Mouse (Mus musculus): Measurements from ENCODE around the gene Cnot6. TPM values are rescaled to one million over a fixed set of nuclear protein-coding genes. Genes with fewer than 3 reads are reported as not detected.

Cnot6 gene
- polyA plus RNA-seq, 1 experiment from 2014 or later: 30.1 TPM

GRCm38 (mm10) chr11:49699079-49699478, 13.4 kb downstream of the Cnot6 start:
- ATAC-seq: no peak
- no peaks in the 10 kb centered on the region for H3K4me1 ChIP-seq (ENCODE audit: control insufficient read depth, insufficient read depth, low read depth, low read length)
- peaks cover 13% of the 10 kb centered on the region for H3K36me3 ChIP-seq (ENCODE audit: control insufficient read depth, insufficient read depth, low read length)
- H3K4me3 ChIP-seq (ENCODE audit: low read length): no peak overlapping the region
- no peak overlapping the region for H3K4me2 ChIP-seq (ENCODE audit: low read length)
- 93% methylated on average over 1 of the region's 1 CpGs for WGBS
- no peaks in the 10 kb centered on the region for H3K27me3 ChIP-seq (replicated peaks; ENCODE audit: control insufficient read depth, insufficient read depth, low read length)
- no peaks in the 10 kb centered on the region for H3K9me3 ChIP-seq (ENCODE audit: control insufficient read depth, low read length)
- no peak overlapping the region for H3K27ac ChIP-seq (ENCODE audit: low read depth, low read length)
- no peak overlapping the region for H3K9ac ChIP-seq (ENCODE audit: low read depth, low read length)

- Histone ChIP-seq H3K4me2 (ENCODE audit: low read length) (no peak overlapping the region), H3K9ac (ENCODE audit: low read depth, low read length) (no peak overlapping the region), H3K9me3 (ENCODE audit: control insufficient read depth, low read length) (no peaks in the 10 kb centered on the region), H3K4me3 (ENCODE audit: low read length) (no peak overlapping the region), H3K4me1 (ENCODE audit: control insufficient read depth, insufficient read depth, low read depth, low read length) (no peaks in the 10 kb centered on the region), H3K27me3 (replicated peaks; ENCODE audit: control insufficient read depth, insufficient read depth, low read length) (no peaks in the 10 kb centered on the region), H3K36me3 (ENCODE audit: control insufficient read depth, insufficient read depth, low read length) (peaks cover 13% of the 10 kb centered on the region), H3K27ac (ENCODE audit: low read depth, low read length) (no peak overlapping the region)
- WGBS: 97% methylated on average over 5 of the region's 5 CpGs
- ATAC-seq: no peak
Measured at GRCm38 (mm10) chr11:49697779-49698178, 14.7 kb downstream of the Cnot6 start.

GRCm38 (mm10) chr11:49696472-49696871, 16.1 kb downstream of the Cnot6 start:
- H3K36me3 ChIP-seq (ENCODE audit: control insufficient read depth, insufficient read depth, low read length): peaks cover 6% of the 10 kb centered on the region
- no peak overlapping the region for H3K4me2 ChIP-seq (ENCODE audit: low read length)
- H3K4me1 ChIP-seq (ENCODE audit: control insufficient read depth, insufficient read depth, low read depth, low read length): no peaks in the 10 kb centered on the region
- H3K4me3 ChIP-seq (ENCODE audit: low read length): no peak overlapping the region
- no peaks in the 10 kb centered on the region for H3K9me3 ChIP-seq (ENCODE audit: control insufficient read depth, low read length)
- no peak overlapping the region for H3K9ac ChIP-seq (ENCODE audit: low read depth, low read length)
- H3K27me3 ChIP-seq (replicated peaks; ENCODE audit: control insufficient read depth, insufficient read depth, low read length): no peaks in the 10 kb centered on the region
- H3K27ac ChIP-seq (ENCODE audit: low read depth, low read length): no peak overlapping the region
- 98% methylated on average over 2 of the region's 2 CpGs for WGBS
- ATAC-seq: no peak

- Histone ChIP-seq H3K4me2 (ENCODE audit: low read length) (no peak overlapping the region), H3K4me3 (ENCODE audit: low read length) (no peak overlapping the region), H3K27ac (ENCODE audit: low read depth, low read length) (no peak overlapping the region), H3K9ac (ENCODE audit: low read depth, low read length) (no peak overlapping the region), H3K27me3 (replicated peaks; ENCODE audit: control insufficient read depth, insufficient read depth, low read length) (no peaks in the 10 kb centered on the region), H3K36me3 (ENCODE audit: control insufficient read depth, insufficient read depth, low read length) (0 out of 2 replicates have a peak, but pooled peaks cover 3% of the 10 kb centered on the region), H3K4me1 (ENCODE audit: control insufficient read depth, insufficient read depth, low read depth, low read length) (no peaks in the 10 kb centered on the region), H3K9me3 (ENCODE audit: control insufficient read depth, low read length) (no peaks in the 10 kb centered on the region)
- no peak for ATAC-seq
- 94% methylated on average over 2 of the region's 2 CpGs for WGBS
Measured at GRCm38 (mm10) chr11:49695695-49696094, 16.8 kb downstream of the Cnot6 start.

GRCm38 (mm10) chr11:49695013-49695412, 17.5 kb downstream of the Cnot6 start:
- ATAC-seq: no peak
- Histone ChIP-seq H3K4me3 (ENCODE audit: low read length) (no peak overlapping the region), H3K4me1 (ENCODE audit: control insufficient read depth, insufficient read depth, low read depth, low read length) (0 out of 2 replicates have a peak, but pooled peaks cover 2% of the 10 kb centered on the region), H3K9ac (ENCODE audit: low read depth, low read length) (no peak overlapping the region), H3K27me3 (replicated peaks; ENCODE audit: control insufficient read depth, insufficient read depth, low read length) (no peaks in the 10 kb centered on the region), H3K4me2 (ENCODE audit: low read length) (no peak overlapping the region), H3K27ac (ENCODE audit: low read depth, low read length) (no peak overlapping the region), H3K36me3 (ENCODE audit: control insufficient read depth, insufficient read depth, low read length) (0 out of 2 replicates have a peak, but pooled peaks cover 3% of the 10 kb centered on the region), H3K9me3 (ENCODE audit: control insufficient read depth, low read length) (no peaks in the 10 kb centered on the region)
- WGBS: 96% methylated on average over 3 of the region's 3 CpGs

GRCm38 (mm10) chr11:49684237-49684973, 28.1 kb downstream of the Cnot6 start:
- H3K9ac ChIP-seq (ENCODE audit: low read depth, low read length): no peak overlapping the region
- WGBS: 91% methylated on average over 12 of the region's 12 CpGs
- H3K4me3 ChIP-seq (ENCODE audit: low read length): no peak overlapping the region
- no peaks in the 10 kb centered on the region for H3K4me1 ChIP-seq (ENCODE audit: control insufficient read depth, insufficient read depth, low read depth, low read length)
- no peaks in the 10 kb centered on the region for H3K27me3 ChIP-seq (replicated peaks; ENCODE audit: control insufficient read depth, insufficient read depth, low read length)
- peaks cover 37% of the 10 kb centered on the region for H3K36me3 ChIP-seq (ENCODE audit: control insufficient read depth, insufficient read depth, low read length)
- no peak overlapping the region for H3K27ac ChIP-seq (ENCODE audit: low read depth, low read length)
- ATAC-seq: no peak
- H3K4me2 ChIP-seq (ENCODE audit: low read length): no peak overlapping the region
- H3K9me3 ChIP-seq (ENCODE audit: control insufficient read depth, low read length): no peaks in the 10 kb centered on the region

GRCm38 (mm10) chr11:49673433-49673832, 39.1 kb downstream of the Cnot6 start:
- Histone ChIP-seq H3K27me3 (replicated peaks; ENCODE audit: control insufficient read depth, insufficient read depth, low read length) (no peaks in the 10 kb centered on the region), H3K4me3 (ENCODE audit: low read length) (no peak overlapping the region), H3K9ac (ENCODE audit: low read depth, low read length) (no peak overlapping the region), H3K9me3 (ENCODE audit: control insufficient read depth, low read length) (no peaks in the 10 kb centered on the region), H3K27ac (ENCODE audit: low read depth, low read length) (no peak overlapping the region), H3K4me2 (ENCODE audit: low read length) (no peak overlapping the region), H3K4me1 (ENCODE audit: control insufficient read depth, insufficient read depth, low read depth, low read length) (no peaks in the 10 kb centered on the region), H3K36me3 (ENCODE audit: control insufficient read depth, insufficient read depth, low read length) (peaks cover 17% of the 10 kb centered on the region)
- 76% methylated on average over 3 of the region's 3 CpGs for WGBS
- ATAC-seq: no peak

GRCm38 (mm10) chr11:49665462-49665861, 47.1 kb downstream of the Cnot6 start:
- Histone ChIP-seq H3K4me2 (ENCODE audit: low read length) (no peak overlapping the region), H3K9ac (ENCODE audit: low read depth, low read length) (no peak overlapping the region), H3K4me1 (ENCODE audit: control insufficient read depth, insufficient read depth, low read depth, low read length) (no peaks in the 10 kb centered on the region), H3K27me3 (replicated peaks; ENCODE audit: control insufficient read depth, insufficient read depth, low read length) (no peaks in the 10 kb centered on the region), H3K4me3 (ENCODE audit: low read length) (no peak overlapping the region), H3K36me3 (ENCODE audit: control insufficient read depth, insufficient read depth, low read length) (no peaks in the 10 kb centered on the region), H3K9me3 (ENCODE audit: control insufficient read depth, low read length) (no peaks in the 10 kb centered on the region), H3K27ac (ENCODE audit: low read depth, low read length) (no peak overlapping the region)
- no peak for ATAC-seq
- WGBS: 78% methylated on average over 4 of the region's 4 CpGs

- H3K9me3 ChIP-seq (ENCODE audit: control insufficient read depth, low read length): no peaks in the 10 kb centered on the region
- ATAC-seq: peak; percentile 28
- H3K4me1 ChIP-seq (ENCODE audit: control insufficient read depth, insufficient read depth, low read depth, low read length): no peaks in the 10 kb centered on the region
- 81% methylated on average over 12 of the region's 12 CpGs for WGBS
- H3K36me3 ChIP-seq (ENCODE audit: control insufficient read depth, insufficient read depth, low read length): no peaks in the 10 kb centered on the region
- H3K4me3 ChIP-seq (ENCODE audit: low read length): no peak overlapping the region
- H3K27ac ChIP-seq (ENCODE audit: low read depth, low read length): no peak overlapping the region
- no peak overlapping the region for H3K9ac ChIP-seq (ENCODE audit: low read depth, low read length)
- no peak overlapping the region for H3K4me2 ChIP-seq (ENCODE audit: low read length)
- no peaks in the 10 kb centered on the region for H3K27me3 ChIP-seq (replicated peaks; ENCODE audit: control insufficient read depth, insufficient read depth, low read length)
Measured at GRCm38 (mm10) chr11:49664262-49665140, 48.0 kb downstream of the Cnot6 start.
